Mouse (Mus musculus) adrenal gland, adult 18-20 months (tissue): ENCODE measurements around the gene Tmco4. TPM values are rescaled to one million over a fixed set of nuclear protein-coding genes. Genes with fewer than 3 reads are reported as not detected.
A peak's percentile ranks its signal among the peaks of the same experiment; 100 is the strongest.

Source experiments
- DNase-seq, 2 experiments: peaks; one replicate each; pipeline ENCODE4 v3.0.0; 2021 to 2022; ENCODE audit warnings: low spot score in 2 of 2
- total RNA-seq, 2 experiments: library from RNA; stranded (reverse); gene quantifications; 1 replicate in 1 of 2; 2 replicates in 1 of 2; pipeline ENCODE4 v1.2.3; 2021

Gene Tmco4
- total RNA-seq, 2 experiments from 2014 or later = 15.1 to 19.0 TPM

GRCm38 (mm10) chr4:139091066-139091465, 118.4 kb downstream of the Tmco4 start:
- DNase-seq = no peak

- DNase-seq = no peak
Measured at GRCm38 (mm10) chr4:139091478-139092355, 119.0 kb downstream of the Tmco4 start.

- peak; percentile 52 to 62 for DNase-seq
Measured at GRCm38 (mm10) chr4:139092356-139093195, 119.9 kb downstream of the Tmco4 start, which contains the start of gene Nbl1. TSS of gene Nbl1 (minus strand) at chr4:139092993.

- DNase-seq = no peak
Measured at GRCm38 (mm10) chr4:139093196-139093530, 120.5 kb downstream of the Tmco4 start.

GRCm38 (mm10) chr4:139095406-139095805, 122.7 kb downstream of the Tmco4 start:
- DNase-seq = peak in 1 of 2 experiments; percentile 38

- no peak for DNase-seq
Measured at GRCm38 (mm10) chr4:139096201-139096600, 123.5 kb downstream of the Tmco4 start.

GRCm38 (mm10) chr4:139100326-139100725, 127.6 kb downstream of the Tmco4 start:
- no peak for DNase-seq

- DNase-seq = no peak
Measured at GRCm38 (mm10) chr4:139101546-139101945, 128.9 kb downstream of the Tmco4 start.

GRCm38 (mm10) chr4:139105453-139105852, 132.8 kb downstream of the Tmco4 start:
- no peak for DNase-seq

Other genes starting within 250 kb of the Tmco4 start
- gene Pla2g2c, start 248.1 kb upstream of the Tmco4 start, total RNA-seq = under 1 TPM in 1 of 2 experiments, not detected in 1; 0.19 TPM
- under 1 TPM; 0.70 to 0.99 TPM for gene Ubxn10, start 235.7 kb upstream of the Tmco4 start, total RNA-seq
- gene Pla2g2f, start 215.3 kb upstream of the Tmco4 start, total RNA-seq = 10 to 100 TPM; 27.9 to 38.5 TPM
- gene Pla2g2d, start 197.2 kb upstream of the Tmco4 start, total RNA-seq = 1 to 10 TPM; 1.3 to 2.5 TPM
- 10 to 100 TPM; 10.7 to 22.4 TPM for gene Pla2g5, start 109.4 kb upstream of the Tmco4 start, total RNA-seq
- not detected for gene Gm13030, start 98.9 kb upstream of the Tmco4 start, total RNA-seq
- gene Pla2g2e, start 94.9 kb upstream of the Tmco4 start, total RNA-seq = 1 to 10 TPM; 1.6 to 3.1 TPM
- gene Otud3, start 58.9 kb upstream of the Tmco4 start, total RNA-seq = 10 to 100 TPM; 12.3 to 13.1 TPM
- not detected for gene Rnf186, start 5.8 kb upstream of the Tmco4 start, total RNA-seq
- gene Htr6, start 102.7 kb downstream of the Tmco4 start, total RNA-seq = under 1 TPM; 0.23 to 0.42 TPM
- 10 to 100 TPM; 47.8 to 57.5 TPM for gene Nbl1, start 120.1 kb downstream of the Tmco4 start, total RNA-seq
- gene Minos1, start 158.2 kb downstream of the Tmco4 start, total RNA-seq = 100 to 1,000 TPM; 380 to 443 TPM
- 100 to 1,000 TPM; 351 to 362 TPM for gene Capzb, start 220.0 kb downstream of the Tmco4 start, total RNA-seq